Mouse (Mus musculus) right cerebral cortex, postnatal 4 days (tissue): ENCODE measurements at regions not wholly inside any gene's neighbourhood (a gene's known extent, or its start where the extent isn't known, plus 50 kb on each side); places are given as distances from the start of the nearest gene placed in this dataset.

ENCODE experiments used
- DNase-seq: peaks from one replicate; pipeline ENCODE4 v3.0.0-alpha.2; 2022

- DNase-seq = no peak
Observed at GRCm38 (mm10) chr17:29775836-29776235, 59.0 kb upstream of the Ccdc167 start.

- peak; percentile 36 for DNase-seq
Observed at GRCm38 (mm10) chr17:29773339-29773738, 56.5 kb upstream of the Ccdc167 start.

- DNase-seq = no peak
Observed at GRCm38 (mm10) chr17:29770914-29771313, 54.1 kb upstream of the Ccdc167 start.

- DNase-seq = no peak
Observed at GRCm38 (mm10) chr17:29769631-29770030, 52.8 kb upstream of the Ccdc167 start.

- no peak for DNase-seq
Observed at GRCm38 (mm10) chr17:29769143-29769542, 52.3 kb upstream of the Ccdc167 start.

GRCm38 (mm10) chr17:29768642-29769041 lies 51.8 kb upstream of the Ccdc167 start:
- no peak for DNase-seq
